Mouse (Mus musculus): Measurements from ENCODE around the gene Map3k11. TPM values are rescaled to one million over a fixed set of nuclear protein-coding genes. Genes with fewer than 3 reads are reported as not detected.
A peak's percentile ranks its signal among the peaks of the same experiment; 100 is the strongest.

The Map3k11 gene
- 10 to 100 TPM in 1 of 2 experiments, 1 to 10 TPM in 1; 8.3 to 10.9 TPM for total RNA-seq (2021)
- long read RNA-seq, experiment 1, partial matches to known transcripts, result 10 of 11 reads
- long read RNA-seq, experiment 1, other reads (novel, unspliced or antisense), result 1 of 11 reads
- long read RNA-seq, experiment 2, partial matches to known transcripts, result 10 of 14 reads
- long read RNA-seq, experiment 2, other reads (novel, unspliced or antisense), result 4 of 14 reads

DNA sequence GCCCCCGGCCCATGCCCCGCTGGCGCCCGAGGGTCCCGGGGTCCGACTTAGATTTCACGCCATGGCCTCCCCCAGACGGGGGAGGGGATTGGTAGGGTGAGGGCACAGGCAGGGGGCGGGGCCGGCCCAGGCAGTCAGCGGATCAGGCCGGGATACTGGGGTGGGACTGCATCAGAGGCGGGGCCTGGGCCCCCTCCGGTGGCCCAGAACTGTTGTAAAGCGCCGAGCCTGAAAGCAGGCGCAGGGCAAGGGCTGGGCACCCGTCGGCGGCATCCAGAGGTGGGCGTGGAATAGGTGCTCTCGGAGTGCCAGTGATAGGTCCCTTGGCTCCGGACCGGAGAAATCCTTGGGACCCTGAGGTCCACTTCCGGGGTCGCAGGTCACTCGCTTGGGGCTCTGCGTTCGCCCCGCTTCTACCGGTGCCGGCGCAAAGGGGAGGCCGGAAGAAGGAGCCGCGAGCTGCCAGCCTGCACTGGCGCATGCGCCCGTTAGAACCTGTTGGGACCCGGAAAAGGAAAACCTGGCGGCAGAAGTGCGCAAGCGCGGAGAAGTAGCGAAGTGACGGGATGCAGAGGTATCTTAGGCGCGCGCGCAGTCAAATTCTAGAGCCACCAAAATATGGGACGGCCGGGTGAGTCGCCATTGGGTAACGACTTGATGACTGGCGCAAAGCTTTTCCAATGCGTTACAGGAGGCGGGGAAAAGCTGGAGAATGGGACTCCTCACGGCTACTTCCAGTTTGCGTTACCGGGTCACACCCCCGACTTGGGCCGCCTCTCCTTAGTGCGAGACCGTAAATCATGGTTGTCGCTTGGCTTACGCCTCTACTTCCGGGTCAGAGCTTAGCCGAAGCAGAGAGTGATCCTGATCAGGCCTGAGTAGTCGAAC, at the start of gene Map3k11, which contains the start of gene Pcnx3:
Gene Map3k11 (plus strand): TSS at position 543 of the 888 bp plus-strand sequence.
Gene Pcnx3 (minus strand): TSS at position 709 of the 888 bp plus-strand sequence.
- peak; percentile 98 for DNase-seq

DNA sequence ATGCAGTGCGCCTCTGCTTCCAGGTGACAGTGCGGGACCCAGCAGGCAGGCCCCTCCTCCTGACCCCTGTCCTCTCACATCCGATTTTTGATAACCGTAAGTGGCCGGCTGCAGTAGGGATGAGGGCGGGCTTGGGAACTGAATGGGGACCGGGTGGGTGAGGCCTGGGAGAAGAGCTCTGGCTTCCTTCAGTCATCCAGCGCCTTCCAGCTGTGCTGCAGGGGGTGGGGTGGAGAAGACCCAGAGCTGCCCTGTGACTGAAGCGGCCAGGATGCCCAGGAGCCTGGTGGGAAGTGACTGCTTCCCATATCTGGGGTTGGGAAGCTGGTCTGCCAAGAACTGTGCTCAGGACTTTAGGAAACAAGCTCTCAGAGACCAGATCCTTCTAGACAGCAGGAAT, 48.2 kb upstream of the Map3k11 start:
- no peak for DNase-seq

DNA sequence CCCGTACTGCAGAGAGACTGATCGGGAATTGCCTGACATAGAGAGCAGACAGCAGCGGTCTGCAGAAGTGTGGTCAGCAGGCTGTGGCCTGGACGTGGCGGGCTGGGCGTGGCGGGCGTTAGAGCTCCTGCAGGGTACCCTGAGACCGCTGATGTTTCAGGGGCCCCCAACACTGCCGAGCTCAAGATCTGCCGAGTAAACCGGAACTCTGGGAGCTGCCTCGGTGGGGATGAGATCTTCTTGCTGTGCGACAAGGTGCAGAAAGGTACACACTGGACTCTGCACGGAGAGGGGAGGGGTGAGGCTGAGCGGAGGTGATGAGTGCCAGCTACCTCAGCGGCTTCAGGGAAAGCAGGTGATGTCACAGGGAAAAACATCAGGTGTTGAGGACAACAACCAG, 47.5 kb upstream of the Map3k11 start:
- DNase-seq, result no peak

DNA sequence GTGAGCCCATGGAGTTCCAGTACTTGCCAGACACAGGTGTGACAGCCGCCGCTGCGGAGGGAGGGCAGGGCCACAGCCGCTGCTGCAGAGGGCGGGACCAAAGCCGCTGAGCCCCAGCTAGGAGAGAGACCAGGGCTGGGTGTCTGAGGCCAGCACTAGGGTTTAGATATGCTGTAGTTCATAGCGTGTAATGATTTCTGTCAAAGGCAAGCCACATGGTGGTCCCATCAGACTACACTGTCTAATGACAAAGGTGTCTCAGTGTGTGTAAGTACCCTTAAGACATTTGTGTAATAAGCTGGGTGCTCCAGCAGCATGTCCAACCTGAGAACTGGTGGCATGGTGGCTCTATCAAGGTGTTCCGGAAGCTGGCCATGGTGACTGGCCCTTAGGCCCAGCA, 46.9 kb upstream of the Map3k11 start:
- no peak for DNase-seq

DNA sequence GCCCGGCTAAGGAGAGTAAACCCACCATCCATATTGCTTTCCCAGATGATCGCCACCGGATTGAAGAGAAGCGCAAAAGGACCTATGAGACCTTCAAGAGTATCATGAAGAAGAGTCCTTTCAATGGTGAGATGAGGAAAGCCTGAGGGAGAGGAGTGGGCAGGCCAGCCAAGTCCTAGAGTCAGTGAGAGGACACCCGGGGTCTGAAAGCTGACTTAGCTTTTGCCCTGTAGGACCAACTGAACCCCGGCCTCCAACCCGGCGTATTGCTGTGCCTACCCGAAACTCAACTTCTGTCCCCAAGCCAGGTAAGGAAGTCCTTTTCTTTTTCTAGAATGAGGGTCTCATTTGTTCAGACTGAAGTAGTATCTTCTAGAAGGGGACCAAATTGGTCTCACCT, 43.3 kb upstream of the Map3k11 start:
- DNase-seq, result no peak

DNA sequence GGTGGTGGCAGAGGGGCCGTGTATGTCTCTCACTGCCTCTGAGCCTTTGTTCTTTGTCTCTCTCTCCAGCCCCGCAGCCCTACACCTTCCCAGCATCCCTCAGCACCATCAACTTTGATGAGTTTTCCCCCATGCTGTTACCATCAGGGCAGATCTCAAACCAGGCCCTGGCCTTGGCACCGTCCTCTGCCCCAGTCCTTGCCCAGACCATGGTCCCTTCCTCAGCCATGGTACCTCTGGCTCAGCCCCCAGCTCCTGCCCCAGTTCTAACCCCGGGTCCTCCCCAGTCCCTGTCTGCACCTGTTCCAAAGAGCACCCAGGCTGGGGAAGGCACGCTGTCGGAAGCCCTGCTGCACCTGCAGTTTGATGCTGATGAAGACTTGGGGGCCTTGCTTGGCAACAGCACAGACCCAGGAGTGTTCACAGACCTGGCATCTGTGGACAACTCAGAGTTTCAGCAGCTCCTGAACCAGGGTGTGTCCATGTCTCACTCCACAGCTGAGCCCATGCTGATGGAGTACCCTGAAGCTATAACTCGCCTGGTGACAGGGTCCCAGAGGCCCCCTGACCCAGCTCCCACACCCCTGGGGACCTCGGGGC, 41.7 kb upstream of the Map3k11 start:
- DNase-seq, result no peak

DNA sequence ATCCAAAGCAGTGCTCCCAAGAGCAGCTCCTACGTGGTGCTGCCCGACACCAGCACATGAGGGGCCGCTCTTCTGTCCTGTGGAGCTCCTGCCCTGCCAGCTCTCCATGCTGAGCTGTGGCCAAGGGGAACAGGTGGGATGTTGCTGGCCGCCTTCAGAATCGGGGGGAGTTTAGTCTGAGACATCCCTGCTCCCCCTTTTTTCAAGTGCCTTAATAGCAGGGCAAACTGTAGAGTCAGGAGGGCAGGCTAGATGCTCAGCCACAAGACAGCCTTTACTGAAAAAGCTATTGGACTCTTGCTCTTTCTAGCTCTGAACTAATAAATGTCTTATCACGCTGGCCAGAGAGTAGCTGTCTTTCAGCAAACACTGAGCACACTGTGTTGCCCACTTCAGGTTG, 40.8 kb upstream of the Map3k11 start:
- no peak for DNase-seq

DNA sequence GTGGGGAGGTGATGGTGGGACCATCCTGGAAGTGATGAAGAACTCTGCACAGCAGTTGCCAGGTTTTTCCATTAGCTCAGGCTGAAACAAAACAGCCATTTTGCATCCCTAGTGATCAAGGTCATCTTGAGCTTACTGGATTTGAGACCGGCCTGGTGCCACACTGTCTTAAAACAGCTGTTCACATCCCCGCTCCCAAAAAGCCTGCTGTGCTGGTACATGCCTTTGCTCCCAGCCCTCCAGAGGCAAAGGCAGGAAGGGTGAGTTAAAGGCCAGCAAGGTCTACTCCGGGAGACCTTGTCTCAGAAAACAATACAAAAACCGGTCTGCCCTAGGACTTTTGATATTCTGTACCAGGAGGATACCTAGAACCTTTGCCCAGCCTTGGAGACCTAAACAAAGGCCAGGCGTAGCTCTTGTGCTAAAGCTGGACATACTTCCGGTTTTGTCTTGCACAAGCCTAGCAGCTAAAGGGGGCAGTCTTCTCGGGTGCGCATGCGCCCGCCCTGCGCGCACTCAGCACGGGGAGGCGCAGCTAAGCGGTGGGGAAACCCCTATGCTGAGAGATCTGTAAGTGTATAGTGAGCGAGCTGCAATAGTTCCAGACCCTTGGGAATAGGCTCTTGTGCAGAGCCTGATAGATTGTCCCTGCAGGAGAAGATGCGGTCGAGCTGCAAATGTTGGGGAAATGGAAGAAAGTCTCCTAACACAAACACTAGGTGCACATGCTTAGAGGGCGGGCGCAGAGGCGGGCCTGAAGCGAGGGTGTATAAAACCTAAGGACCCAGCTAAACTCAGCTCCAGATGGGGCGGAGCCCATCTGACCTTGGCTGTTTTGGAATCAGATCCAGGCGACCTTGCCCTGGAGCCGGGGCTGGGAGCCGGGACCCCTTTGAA, 39.9 kb upstream of the Map3k11 start:
- peak; percentile 86 for DNase-seq

DNA sequence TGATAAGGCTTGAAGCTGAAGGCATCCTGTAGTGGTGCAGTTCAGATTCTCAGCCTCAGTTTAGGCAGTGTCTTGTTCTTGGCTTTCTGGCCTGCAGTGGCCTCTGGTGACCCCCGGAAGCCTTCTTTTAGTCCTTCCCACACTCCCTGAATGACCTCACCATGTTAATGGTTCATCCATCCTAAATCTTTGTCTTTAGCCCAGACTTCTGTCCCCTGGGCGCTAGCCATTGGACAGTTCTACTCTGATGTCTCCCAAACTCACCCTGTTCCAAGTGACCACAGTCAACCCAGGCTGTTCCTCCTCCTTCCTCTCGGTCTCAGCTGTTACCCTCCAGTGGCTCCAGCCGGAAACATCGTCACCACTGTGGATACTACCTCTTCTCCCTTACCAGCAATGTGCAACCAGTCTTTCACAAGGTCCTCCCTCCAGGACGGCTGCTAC, 39.2 kb upstream of the Map3k11 start:
- DNase-seq, result peak; percentile 77

DNA sequence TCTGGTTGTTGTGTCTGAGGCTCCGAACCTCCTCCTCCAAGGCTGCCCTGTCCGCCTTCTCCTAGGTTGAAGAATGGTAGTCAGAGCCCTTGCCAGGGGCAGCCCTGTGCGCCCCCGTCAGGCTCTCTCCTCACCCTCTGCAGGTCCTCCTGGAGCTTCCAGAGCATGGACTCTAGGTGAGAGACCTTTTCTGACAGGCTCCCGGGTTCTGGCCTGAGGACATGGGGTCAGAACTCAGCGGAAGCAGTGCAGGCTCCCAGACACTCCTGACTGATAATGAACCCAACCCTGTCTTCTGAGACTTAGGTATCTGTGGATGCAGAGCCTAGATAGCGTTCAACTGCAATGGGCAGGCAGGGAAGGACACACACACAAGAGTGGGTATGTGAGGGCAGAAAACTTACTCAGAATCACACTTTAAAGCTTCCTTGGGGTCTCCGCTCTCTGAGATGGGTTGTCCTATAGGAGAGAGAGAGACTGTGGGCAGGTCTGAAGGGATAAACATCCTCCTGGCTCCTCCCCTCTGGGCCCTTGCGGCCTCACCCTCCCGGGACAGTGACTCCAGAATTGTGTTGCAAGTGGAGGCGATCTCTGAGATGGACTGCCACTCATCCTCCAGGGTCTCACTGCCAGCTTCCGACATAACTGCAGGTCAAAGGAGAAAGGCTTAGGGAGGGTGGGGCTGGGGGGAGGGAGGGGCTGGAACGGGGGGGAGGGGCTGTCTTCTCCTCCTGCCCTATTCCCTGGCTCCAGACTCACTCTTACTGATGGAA, 36.9 kb upstream of the Map3k11 start:
- no peak for DNase-seq

DNA sequence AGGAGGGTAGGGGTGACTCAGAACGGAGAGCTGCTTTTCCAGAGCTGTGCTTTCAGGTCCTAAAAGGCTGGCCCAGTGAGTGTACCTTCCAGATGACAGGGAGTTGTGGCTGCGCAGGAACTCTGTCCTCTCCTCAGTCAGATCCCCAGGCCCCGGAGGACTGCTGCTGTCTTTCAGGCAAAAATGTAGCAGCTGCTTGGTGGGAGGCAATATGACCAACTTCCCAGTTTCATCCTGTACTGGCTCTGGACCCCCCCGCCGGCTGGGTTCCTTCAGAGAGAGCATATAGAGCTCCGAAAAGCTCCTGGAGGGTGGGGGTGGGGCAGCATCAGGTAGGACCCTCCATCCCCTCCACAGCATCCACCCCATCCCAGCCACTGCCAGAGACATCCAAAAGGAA, 36.0 kb upstream of the Map3k11 start:
- peak; percentile 5 for DNase-seq

DNA sequence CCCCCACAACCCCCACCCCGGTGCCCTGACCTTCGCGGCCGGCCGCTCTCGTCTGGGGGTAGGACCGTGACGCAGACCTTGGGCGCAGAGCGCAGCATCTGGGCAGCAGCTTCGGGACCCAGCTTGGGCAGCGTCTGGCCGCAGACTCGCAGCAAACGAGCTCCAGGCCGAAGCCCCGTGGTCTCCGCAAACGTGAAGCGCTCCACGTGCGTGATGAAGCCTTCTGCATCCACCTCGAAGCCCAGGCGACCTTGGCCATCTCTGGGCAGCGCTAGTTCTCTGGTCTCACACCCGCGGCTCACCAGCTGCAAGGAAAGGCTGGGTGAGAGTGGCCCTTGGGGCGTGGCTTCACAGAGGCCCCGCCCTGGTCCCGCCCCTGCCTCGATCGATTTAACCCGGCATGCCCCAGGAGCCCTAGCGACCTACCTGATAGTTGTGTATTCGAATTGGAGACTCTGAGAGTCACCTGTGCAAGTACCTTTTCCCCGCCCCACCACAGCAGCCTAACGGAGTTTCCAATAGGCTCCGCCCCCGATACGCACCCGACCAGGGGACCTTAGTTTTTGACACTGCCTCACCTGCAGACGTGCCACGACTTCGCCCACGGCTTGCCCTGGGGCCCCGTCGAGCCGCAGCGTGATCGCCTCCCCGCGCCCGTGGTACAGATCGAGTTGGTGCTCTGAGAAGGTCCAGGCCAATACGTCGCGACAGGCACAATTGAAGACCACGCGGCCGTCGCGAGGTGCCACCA, 34.4 kb upstream of the Map3k11 start:
- DNase-seq, result no peak

DNA sequence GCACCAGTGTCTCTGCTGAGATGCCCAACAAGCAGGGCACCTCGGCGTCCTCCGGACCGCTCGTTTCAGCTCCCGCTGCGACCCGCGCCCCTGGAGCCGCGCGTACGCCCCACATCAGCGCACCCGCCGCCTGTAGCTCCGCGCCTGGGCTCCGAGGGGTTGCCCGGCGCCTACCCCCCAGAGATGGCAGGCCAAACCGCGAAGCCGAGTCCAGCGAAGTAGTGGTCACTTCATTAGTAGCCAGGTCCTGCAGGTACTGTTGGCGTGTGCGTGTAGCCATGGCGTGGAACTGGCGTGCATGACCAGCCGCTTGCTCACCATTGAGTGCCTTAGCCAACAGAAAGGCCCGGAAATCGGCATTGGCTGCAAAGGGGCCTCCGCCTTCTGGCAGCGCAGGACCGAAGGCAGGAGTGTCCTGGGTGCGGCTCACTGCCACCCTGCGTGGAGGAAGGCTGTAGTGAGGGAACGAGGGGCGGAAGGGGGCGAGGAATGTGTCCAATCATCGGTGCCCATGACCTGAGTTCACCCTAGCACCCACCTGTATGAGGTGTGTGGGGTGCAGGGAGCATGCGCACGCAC, 33.7 kb upstream of the Map3k11 start:
- no peak for DNase-seq

DNA sequence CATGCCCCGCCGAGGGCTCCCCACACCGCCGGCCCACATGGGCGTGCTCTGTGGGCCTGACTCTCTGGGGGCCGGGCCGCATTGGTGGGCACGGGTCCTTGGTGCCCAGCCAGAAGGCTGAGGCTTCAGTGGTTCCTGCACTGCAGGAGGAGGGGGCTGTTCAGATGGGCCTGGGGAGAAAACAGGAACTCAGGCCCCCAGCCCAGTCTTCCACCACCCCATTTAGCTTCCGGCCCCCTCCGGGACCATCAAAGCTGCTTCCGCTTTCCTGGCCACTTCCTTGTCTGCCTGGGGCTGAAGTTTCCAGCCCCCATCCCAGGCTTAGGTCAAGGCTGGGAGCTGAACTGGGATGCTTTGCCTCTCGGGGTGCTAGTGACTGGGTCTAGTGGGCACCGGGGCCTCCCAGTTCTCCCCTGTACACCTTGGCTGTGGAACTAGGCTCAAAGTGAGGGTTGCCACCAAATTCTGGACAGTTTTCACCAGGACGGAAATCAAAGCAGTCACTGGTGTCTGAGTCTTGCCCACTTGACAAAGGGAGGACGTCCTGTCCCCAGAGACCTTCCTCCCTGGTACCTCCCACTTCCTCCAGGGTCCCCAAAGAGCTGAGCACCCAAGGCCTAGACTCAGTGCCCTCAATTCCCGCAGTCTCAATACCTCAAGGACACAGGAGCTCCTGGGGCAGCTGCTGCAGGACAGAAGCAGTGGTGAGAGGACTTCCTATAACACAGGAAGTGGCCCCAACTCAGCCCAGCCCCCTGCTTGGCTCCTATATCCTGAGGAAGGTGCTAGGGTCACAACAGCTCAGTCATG, 27.4 kb upstream of the Map3k11 start:
- peak; percentile 53 for DNase-seq

DNA sequence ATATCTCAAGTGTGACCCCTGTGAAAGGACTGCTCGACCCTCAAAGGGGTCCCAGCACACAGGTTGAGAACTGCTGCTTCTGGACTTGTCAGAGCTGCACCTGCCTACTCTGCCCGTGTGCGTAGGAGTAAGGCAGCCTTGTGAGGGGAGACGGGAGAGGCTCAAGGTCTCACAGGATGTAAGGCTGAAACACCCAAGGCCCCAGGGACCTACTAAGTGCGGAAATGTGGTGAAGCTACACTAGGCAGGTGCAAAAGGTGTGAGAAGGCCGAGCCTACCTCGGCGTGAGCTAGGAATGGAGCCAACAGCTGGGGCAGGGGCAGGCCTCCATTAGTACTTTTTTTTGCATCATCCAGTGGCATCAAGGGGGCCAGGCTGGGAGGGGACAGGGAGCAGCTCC, 26.2 kb upstream of the Map3k11 start:
- no peak for DNase-seq

DNA sequence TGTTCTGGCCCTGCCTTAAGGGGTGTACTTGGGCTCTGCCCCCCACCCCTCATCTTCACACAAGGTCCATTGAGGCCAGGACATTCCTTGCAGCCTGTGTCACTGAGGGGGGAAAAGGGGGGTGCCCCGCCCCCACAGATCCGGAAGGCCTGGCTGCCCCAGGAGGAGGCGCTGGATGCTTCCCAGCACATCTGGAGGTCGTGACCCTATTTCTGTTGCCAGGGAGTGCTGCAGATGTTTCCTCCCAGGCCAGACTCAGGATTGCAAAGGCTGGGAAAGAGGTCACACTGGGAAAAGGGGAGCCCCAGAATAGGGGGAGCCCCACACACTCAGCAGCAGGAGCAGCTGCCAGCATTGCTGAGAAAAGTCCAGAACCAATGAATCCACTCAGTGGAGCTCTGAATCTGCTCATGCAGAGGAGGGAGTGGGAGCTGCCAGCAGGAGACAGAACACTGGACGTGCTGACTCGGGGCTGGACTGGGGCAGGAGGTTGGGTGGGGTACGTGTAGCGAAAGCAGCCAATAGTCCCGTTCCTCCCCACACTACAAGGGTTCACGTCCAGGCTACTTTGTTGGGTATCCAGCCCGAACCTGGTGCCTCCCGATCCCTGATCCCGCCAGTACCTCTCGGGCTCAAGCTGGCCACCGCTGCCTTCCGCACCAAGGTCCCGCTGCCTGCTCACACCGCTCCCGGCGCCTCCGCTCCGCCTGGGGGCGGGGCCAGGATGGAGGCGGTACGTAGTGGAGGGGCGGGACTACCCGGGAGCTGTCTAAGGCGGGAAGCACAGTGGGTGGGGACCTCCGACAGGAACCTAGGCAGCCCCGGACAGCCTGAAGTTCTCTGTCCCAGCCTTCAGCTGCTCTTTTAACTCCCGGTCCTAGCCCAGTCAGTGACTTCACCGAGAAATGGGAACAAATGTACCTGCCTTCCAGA, 25.3 kb upstream of the Map3k11 start, which contains the start of gene Sipa1:
Gene Sipa1 (minus strand): TSS at position 727 of the 933 bp plus-strand sequence.
- DNase-seq, result peak; percentile 94

DNA sequence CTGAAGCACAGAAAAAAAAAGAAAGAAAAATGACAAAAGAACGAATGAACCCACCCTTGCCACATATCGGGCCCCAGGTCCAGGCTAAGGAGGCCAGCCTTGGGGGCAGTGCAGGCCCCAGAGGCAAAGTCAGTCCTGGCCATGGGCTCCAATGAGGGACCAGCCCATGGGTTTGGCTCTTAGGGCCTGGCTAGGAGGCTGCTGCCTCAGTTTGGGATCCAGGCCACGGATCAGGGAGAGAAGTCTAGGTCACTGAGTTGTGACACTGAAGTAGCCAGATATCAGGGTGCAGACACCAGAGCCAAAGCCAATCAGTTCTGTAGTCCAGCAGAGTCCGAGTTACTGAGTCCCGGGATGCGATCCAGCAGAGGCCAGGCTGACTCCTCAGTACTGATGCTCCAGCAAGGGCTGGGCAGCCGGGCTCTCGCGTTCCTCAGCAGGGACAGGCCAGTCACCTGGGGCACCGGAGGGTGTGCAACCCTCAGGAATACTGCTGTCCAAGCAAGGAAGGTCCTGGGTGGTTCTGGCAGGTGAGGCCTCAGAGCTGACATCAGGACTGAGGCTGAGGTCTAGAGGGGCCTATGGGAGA, 23.8 kb upstream of the Map3k11 start:
- DNase-seq, result no peak

DNA sequence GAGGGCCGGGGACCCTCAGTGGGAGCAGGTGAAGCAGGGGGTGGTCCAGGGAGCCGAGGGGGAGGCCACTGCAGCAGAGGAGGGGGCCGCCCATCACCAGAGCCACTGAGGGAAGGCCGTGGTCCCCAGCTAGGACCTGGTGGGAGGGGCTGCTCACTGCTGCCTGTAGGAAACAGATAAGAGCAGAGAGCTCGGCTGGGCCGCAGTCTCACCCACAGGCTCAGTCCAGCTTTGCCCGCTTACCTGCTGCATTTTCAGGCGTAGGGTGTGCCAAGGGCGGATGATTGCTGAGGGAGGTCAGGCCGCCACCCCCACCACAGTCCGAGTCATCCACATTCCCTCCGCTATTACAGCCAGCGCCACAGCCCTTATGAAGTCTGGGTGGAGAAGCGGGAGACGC, 23.1 kb upstream of the Map3k11 start:
- no peak for DNase-seq

Data from gastrocnemius, postnatal 25 days (tissue).